Mouse (Mus musculus) midbrain, embryonic 11.5 days (tissue): ENCODE results near the gene Stkld1. TPM values are rescaled to one million over a fixed set of nuclear protein-coding genes. Genes with fewer than 3 reads are reported as not detected.
A peak's percentile ranks its signal among the peaks of the same experiment; 100 is the strongest.

ENCODE experiments used
- ATAC-seq: fragments of 200-750 bp; cut with Nextera tagmentation; 2 replicates; pipeline ENCODE4 v1.8.0; 2017; ENCODE audit warnings: moderate TSS enrichment, moderate library complexity; ENCODE audit not compliant: low FRiP score
- DNase-seq: peaks from one replicate; pipeline ENCODE4 v3.0.0; 2015; ENCODE audit warnings: low spot score; ENCODE audit errors: missing footprints
- H3K27ac ChIP-seq: fragments of 300-500 bp; sonication (generic); 2 replicates; pipeline ENCODE4 v1.5.1; 2014; ENCODE audit warnings: low read depth, low read length
- H3K27me3 ChIP-seq: fragments of 300-500 bp; sonication (generic); 2 replicates; pipeline ENCODE4 v1.6.1; 2014; ENCODE audit warnings: mild to moderate bottlenecking, low read length, moderate library complexity, mixed read lengths; ENCODE audit not compliant: control insufficient read depth, insufficient read depth
- H3K36me3 ChIP-seq: fragments of 300-500 bp; sonication (generic); 2 replicates; pipeline ENCODE4 v1.6.1; 2014; ENCODE audit warnings: mild to moderate bottlenecking, low read length, moderate library complexity, mixed read lengths; ENCODE audit not compliant: control insufficient read depth, insufficient read depth
- H3K4me1 ChIP-seq: fragments of 300-500 bp; sonication (generic); 2 replicates; pipeline ENCODE4 v1.6.1; 2014; ENCODE audit warnings: low read length; ENCODE audit not compliant: control insufficient read depth, insufficient read depth
- H3K4me2 ChIP-seq: fragments of 300-500 bp; sonication (generic); 2 replicates; pipeline ENCODE4 v1.6.1; 2014; ENCODE audit warnings: mild to moderate bottlenecking, moderate library complexity
- H3K4me3 ChIP-seq: fragments of 300-500 bp; sonication (generic); 2 replicates; pipeline ENCODE4 v1.5.1; 2014; ENCODE audit warnings: low read depth, low read length
- H3K9ac ChIP-seq: fragments of 300-500 bp; sonication (generic); 2 replicates; pipeline ENCODE4 v1.6.1; 2014; ENCODE audit warnings: low read length
- H3K9me3 ChIP-seq: fragments of 300-500 bp; sonication (generic); 2 replicates; pipeline ENCODE4 v1.6.1; 2016; ENCODE audit warnings: low read length; ENCODE audit not compliant: control insufficient read depth
- WGBS: fragments of 180-500 bp; shearing (Covaris S2); extraction: QIAGEN DNeasy Blood & Tissue Kit; methylation state at CpG from one replicate; pipeline ENCODE4 v1.1.7; 2014; 5-methylcytosine and 5-hydroxymethylcytosine counted together
- polyA plus RNA-seq: library from polyadenylated mRNA; unstranded; fragments of >200 nt; fragmentation: Nextera tagmentation; extraction: Ambion mirVana; gene quantifications from 2 replicates; pipeline ENCODE4 v1.2.1, GENCODE M21; 2014

Gene Stkld1
- polyA plus RNA-seq, 1 experiment from 2014 or later = not detected

DNA sequence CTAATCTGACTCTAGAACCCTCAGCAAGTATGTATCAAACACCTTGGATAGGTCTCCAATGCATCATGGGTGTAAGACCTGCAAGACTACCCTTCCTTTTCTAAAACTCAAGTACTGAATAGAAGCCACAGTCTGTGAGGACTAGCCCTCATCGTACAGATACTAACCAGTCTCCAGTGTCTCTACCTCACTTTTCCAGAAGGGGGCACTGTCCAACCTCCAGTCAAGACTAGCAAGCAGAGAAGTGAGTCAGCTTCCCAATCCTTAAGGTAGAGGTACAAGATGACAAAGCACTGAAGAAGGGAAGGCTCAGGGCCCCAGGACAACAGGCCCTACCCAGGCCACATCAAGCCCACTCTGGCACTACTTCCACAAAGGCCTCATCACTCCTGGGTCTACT is 3.5 kb upstream of the Stkld1 start:
- no peak overlapping the region for H3K4me2 ChIP-seq
- H3K9me3 ChIP-seq = no peaks in the 10 kb centered on the region
- H3K27ac ChIP-seq = no peak overlapping the region
- peak; percentile 93 for DNase-seq
- peaks cover 8% of the 10 kb centered on the region for H3K4me1 ChIP-seq
- H3K4me3 ChIP-seq = no peak overlapping the region
- no peaks in the 10 kb centered on the region for H3K27me3 ChIP-seq
- peaks cover 7% of the 10 kb centered on the region for H3K36me3 ChIP-seq
- H3K9ac ChIP-seq = no peak overlapping the region
- 56% methylated on average over 1 of the region's 1 CpGs for WGBS
- ATAC-seq = no peak

DNA sequence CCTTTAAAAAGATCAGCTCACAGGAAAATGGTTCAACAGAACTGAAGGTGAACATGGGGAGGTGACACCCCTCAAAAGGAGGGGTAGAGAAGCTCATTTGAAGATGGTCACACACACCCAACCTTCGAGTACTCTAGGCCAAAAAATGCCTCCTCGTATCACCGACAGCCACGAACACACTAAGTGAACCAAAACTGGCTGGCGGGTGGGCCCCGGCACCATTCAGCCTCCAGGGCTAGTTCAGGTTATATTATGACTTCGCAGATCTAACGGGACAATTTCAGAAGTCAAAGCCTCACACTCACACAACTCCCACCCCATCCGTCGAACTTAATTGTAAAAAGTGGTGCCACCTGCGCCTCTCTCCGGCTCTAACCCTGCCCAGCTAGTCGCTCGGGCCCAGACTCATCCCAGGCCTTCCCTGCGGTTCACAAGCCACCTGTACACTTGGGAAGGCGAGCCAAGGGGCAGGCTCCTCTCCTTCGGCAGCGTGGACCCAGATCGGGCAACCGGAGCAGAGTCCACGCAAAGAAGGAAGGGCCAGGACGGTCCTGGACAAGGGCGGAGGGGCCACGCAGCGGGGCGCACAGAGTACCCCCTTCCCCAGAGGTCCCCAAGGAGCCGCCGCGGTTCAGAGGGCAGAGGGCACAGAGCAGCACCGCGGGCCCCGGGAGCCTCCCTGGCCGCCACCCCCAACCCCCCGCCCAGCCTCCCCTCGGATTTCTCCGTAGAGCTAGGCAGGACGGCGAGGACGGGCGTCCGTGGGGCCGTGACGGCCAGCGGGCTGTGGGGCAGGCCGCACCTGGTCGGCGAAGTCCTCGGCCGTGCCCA is 1.2 kb upstream of the Stkld1 start:
- no peaks in the 10 kb centered on the region for H3K9me3 ChIP-seq
- H3K4me1 ChIP-seq = peaks cover 8% of the 10 kb centered on the region
- H3K9ac ChIP-seq = peak overlapping the region; percentile 97
- H3K27ac ChIP-seq = peak overlapping the region; percentile 68
- no peaks in the 10 kb centered on the region for H3K36me3 ChIP-seq
- WGBS = 3% methylated on average over 38 of the region's 49 CpGs
- peak overlapping the region; percentile 86 for H3K4me2 ChIP-seq
- DNase-seq = peak; percentile 86
- ATAC-seq = no peak
- no peaks in the 10 kb centered on the region for H3K27me3 ChIP-seq
- peak overlapping the region; percentile 97 for H3K4me3 ChIP-seq

DNA sequence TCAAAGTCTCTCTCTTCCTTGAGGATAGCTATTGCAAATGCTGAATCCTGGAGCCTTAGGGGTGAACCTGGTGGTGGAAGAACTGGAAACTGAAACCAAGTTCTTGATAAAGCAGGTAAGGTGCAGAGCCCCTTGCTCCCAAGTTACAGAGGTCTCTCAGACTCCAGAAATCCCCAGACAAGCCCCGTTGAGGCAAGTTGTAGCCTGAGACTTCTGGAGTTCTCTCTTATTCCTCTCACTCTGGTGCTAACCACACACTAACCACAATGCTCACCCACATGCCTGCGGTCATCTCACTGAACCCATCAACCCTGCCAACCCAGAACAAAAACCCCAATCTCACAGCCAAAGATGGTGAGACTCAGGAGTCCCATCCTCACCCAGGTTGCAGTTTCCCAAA is 1.4 kb downstream of the Stkld1 start:
- H3K9me3 ChIP-seq = no peaks in the 10 kb centered on the region
- H3K36me3 ChIP-seq = no peaks in the 10 kb centered on the region
- DNase-seq (no peak), ATAC-seq (no peak)
- WGBS = 85% methylated on average over 2 of the region's 2 CpGs
- H3K9ac ChIP-seq = no peak overlapping the region
- H3K4me1 ChIP-seq = peaks cover 8% of the 10 kb centered on the region
- no peaks in the 10 kb centered on the region for H3K27me3 ChIP-seq
- no peak overlapping the region for H3K4me3 ChIP-seq
- no peak overlapping the region for H3K27ac ChIP-seq
- no peak overlapping the region for H3K4me2 ChIP-seq

DNA sequence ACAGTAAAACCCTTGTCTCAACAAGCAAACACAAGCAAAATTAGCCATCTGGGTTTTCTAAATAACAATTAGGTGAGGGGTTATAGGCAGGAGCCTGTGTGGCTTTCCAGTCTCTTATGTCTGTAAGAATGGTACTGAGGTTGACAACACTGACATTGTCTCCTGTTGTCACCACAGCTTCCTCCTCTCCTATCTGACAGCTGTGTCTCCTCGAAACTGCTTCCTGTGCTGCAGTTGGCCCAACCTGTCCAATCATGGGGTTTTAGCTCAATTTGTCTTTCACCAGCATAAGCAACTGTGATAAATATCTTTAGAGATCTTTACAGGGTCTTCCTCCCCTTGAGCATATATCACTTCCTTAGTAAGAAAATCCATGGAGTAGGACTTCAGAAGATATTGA is 2.6 kb downstream of the Stkld1 start:
- Histone ChIP-seq H3K9ac (no peak overlapping the region), H3K4me1 (peaks cover 8% of the 10 kb centered on the region), H3K4me2 (no peak overlapping the region), H3K27ac (no peak overlapping the region), H3K27me3 (no peaks in the 10 kb centered on the region), H3K9me3 (no peaks in the 10 kb centered on the region), H3K36me3 (no peaks in the 10 kb centered on the region), H3K4me3 (no peak overlapping the region)
- 78% methylated on average over 1 of the region's 1 CpGs for WGBS
- ATAC-seq = no peak
- no peak for DNase-seq

DNA sequence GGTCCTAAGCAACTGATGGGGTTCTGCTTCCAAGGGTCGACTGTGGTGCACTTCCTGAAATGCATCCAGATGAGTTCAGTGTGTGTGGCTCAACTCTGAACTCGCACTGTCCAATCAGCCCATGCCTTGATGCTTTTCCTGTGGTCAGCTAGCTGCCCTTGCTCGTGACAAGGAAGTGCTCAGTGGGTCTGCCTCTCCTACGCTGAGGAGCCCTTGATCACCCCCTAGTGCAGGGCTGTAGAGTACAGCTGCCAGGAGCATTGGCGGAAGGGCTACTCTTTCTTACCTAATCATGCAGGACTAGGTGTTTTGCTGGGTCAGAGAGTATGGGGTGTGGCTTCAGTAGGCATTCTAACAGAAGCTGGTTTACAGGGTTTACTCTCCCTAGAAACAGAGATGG is 7.7 kb downstream of the Stkld1 start:
- Histone ChIP-seq H3K9me3 (no peaks in the 10 kb centered on the region), H3K27me3 (no peaks in the 10 kb centered on the region), H3K36me3 (no peaks in the 10 kb centered on the region), H3K27ac (no peak overlapping the region), H3K4me2 (no peak overlapping the region), H3K4me1 (no peaks in the 10 kb centered on the region), H3K9ac (no peak overlapping the region), H3K4me3 (no peak overlapping the region)
- DNase-seq = no peak
- WGBS = 46% methylated on average over 5 of the region's 5 CpGs
- no peak for ATAC-seq

DNA sequence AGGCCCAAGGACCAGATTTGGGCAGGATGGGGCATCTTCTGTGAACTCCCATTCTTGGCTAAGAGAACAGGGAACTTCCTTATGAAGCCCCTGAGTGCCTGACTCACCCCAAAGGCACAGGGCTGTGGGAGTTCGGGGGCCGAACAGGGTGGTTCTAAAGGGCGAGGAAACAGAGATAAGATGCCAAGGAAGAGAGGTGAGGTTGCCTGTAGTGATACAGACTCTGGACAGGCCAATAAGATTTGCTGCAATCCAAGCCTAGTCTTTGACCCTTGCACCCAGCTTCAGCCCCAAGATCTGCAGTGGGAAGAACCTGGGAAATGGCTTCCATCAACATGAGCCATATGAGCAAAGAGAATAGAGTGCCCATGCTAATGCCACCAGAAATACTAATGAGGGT is 9.4 kb downstream of the Stkld1 start:
- WGBS = 80% methylated on average over 3 of the region's 3 CpGs
- Histone ChIP-seq H3K9me3 (no peaks in the 10 kb centered on the region), H3K4me1 (no peaks in the 10 kb centered on the region), H3K27ac (no peak overlapping the region), H3K9ac (no peak overlapping the region), H3K27me3 (no peaks in the 10 kb centered on the region), H3K4me2 (no peak overlapping the region), H3K4me3 (no peak overlapping the region), H3K36me3 (no peaks in the 10 kb centered on the region)
- no peak for DNase-seq
- ATAC-seq = no peak

DNA sequence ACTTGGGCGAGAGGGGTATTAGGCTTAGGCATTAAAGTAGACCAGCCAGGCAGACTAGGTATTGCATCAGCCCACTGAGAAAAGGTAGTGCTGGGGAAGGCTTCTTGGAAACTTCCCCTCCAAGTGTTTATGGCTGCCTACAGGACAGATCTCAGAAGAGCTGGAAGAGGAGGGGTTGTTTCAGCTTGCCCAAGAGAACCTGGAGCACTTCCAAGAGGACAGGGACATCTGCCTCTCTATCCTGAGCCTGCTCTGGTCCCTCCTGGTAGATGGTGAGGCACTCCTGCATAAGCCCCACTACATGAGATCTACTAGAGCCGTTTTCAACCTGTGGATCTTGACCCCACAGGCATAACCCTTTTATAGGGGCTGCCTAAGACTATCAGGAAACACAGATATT is 16.6 kb downstream of the Stkld1 start:
- no peak overlapping the region for H3K4me3 ChIP-seq
- H3K4me1 ChIP-seq = no peaks in the 10 kb centered on the region
- H3K27ac ChIP-seq = no peak overlapping the region
- no peak overlapping the region for H3K9ac ChIP-seq
- DNase-seq = no peak
- H3K36me3 ChIP-seq = peaks cover 13% of the 10 kb centered on the region
- H3K27me3 ChIP-seq = no peaks in the 10 kb centered on the region
- H3K4me2 ChIP-seq = no peak overlapping the region
- no peaks in the 10 kb centered on the region for H3K9me3 ChIP-seq
- ATAC-seq = no peak
- 92% methylated on average over 2 of the region's 2 CpGs for WGBS

DNA sequence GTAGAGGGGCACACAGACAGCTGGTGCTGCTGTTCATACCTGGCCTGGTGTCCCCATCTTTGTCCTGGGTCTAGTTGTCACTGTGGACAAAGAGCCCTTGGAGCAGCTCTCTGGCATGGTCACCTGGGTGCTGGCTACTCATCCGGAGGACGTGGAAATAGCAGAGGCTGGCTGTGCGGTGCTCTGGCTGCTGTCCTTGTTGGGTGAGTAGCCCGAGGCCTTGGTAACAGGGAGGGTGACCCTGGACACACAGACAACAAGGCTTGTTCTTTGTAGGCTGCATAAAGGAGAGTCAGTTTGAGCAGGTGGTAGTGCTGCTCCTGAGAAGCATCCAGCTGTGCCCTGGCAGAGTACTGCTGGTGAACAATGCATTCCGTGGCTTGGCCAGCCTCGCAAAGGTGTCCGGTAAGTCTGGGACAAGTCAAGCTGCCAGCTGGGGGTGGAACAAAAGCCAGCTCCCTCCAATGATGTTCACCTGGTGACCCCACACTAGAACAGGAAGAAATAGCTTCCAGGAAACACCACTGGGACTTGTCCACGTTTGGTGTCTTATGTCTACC is 17.6 kb downstream of the Stkld1 start:
- Histone ChIP-seq H3K4me3 (no peak overlapping the region), H3K4me2 (no peak overlapping the region), H3K4me1 (no peaks in the 10 kb centered on the region), H3K36me3 (peaks cover 20% of the 10 kb centered on the region), H3K27ac (no peak overlapping the region), H3K27me3 (no peaks in the 10 kb centered on the region), H3K9me3 (no peaks in the 10 kb centered on the region), H3K9ac (no peak overlapping the region)
- ATAC-seq (no peak), DNase-seq (no peak)
- 89% methylated on average over 8 of the region's 8 CpGs for WGBS

DNA sequence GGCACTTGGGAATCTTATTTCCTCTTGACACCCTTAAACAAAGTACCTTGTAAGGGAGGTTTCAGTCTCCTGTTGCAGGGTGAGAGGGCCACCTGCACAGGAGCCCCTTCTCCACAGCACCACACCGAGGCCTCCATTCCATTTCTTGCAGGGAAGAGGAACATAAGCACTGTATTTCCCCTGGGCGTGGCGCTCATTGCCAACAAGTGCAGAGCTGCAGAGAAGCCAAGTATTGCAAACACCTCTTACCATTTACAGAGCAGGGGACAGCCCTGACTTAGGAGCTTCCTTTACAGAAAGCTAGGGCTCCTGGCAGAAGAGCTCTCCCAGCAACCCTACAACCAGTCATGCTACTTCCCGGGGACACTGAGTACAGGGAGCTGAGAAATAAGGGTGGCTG is 18.3 kb downstream of the Stkld1 start:
- H3K36me3 ChIP-seq = peaks cover 25% of the 10 kb centered on the region

More for the DNA sequence above, 18.3 kb downstream of the Stkld1 start:
- Histone ChIP-seq H3K27me3 (no peaks in the 10 kb centered on the region), H3K4me1 (no peaks in the 10 kb centered on the region), H3K4me2 (no peak overlapping the region), H3K4me3 (no peak overlapping the region), H3K9me3 (no peaks in the 10 kb centered on the region), H3K9ac (no peak overlapping the region), H3K27ac (no peak overlapping the region)
- no peak for DNase-seq
- WGBS = 94% methylated on average over 4 of the region's 4 CpGs
- ATAC-seq = no peak
